Mouse (Mus musculus) stomach, postnatal 0 days (tissue): Measurements from ENCODE around the gene Sulf2. TPM values are rescaled to one million over a fixed set of nuclear protein-coding genes. Genes with fewer than 3 reads are reported as not detected.

Experiments
- ATAC-seq: fragments of 200-750 bp; cut with Nextera tagmentation; 2 replicates; pipeline ENCODE4 v1.8.0; 2017; ENCODE audit not compliant: low FRiP score, low TSS enrichment
- DNase-seq: peaks from one replicate; pipeline ENCODE4 v3.0.0-alpha.2; 2016; ENCODE audit warnings: low spot score
- H3K27ac ChIP-seq: fragments of 300-500 bp; sonication (generic); replicated peaks from 2 replicates; pipeline ENCODE4 v1.5.1; 2014; ENCODE audit warnings: mild to moderate bottlenecking, control low read depth
- H3K27me3 ChIP-seq: fragments of 300-500 bp; sonication (generic); 2 replicates; pipeline ENCODE4 v1.6.1; 2014; ENCODE audit warnings: low read length; ENCODE audit not compliant: control insufficient read depth, insufficient read depth
- H3K36me3 ChIP-seq: fragments of 300-500 bp; sonication (generic); 2 replicates; pipeline ENCODE4 v1.6.1; 2014; ENCODE audit warnings: low read length, mixed read lengths; ENCODE audit not compliant: control insufficient read depth, insufficient read depth
- H3K4me1 ChIP-seq: fragments of 300-500 bp; sonication (generic); replicated peaks from 2 replicates; pipeline ENCODE4 v1.6.1; 2014; ENCODE audit warnings: antibody characterized with exemption; ENCODE audit not compliant: control insufficient read depth, insufficient read depth
- H3K4me2 ChIP-seq: fragments of 300-500 bp; sonication (generic); replicated peaks from 2 replicates; pipeline ENCODE4 v1.6.1; 2014; ENCODE audit warnings: low read depth, mild to moderate bottlenecking, control low read depth, moderate library complexity
- H3K4me3 ChIP-seq: fragments of 300-500 bp; sonication (generic); 2 replicates; pipeline ENCODE4 v1.5.1; 2014; ENCODE audit warnings: low read depth, low read length, control low read depth
- H3K9ac ChIP-seq: fragments of 300-500 bp; sonication (generic); 2 replicates; pipeline ENCODE4 v1.6.1; 2014; ENCODE audit warnings: mild to moderate bottlenecking, low read length, control low read depth, mixed read lengths
- H3K9me3 ChIP-seq: fragments of 300-500 bp; sonication (generic); 2 replicates; pipeline ENCODE4 v1.6.1; 2016; ENCODE audit warnings: low read length; ENCODE audit not compliant: control insufficient read depth
- CTCF ChIP-seq: IDR thresholded peaks from 2 replicates; pipeline ENCODE4 v1.5.1; 2016; ENCODE audit warnings: antibody characterized with exemption, low read depth, mild to moderate bottlenecking, moderate library complexity
- EP300 ChIP-seq: optimal IDR thresholded peaks from 2 replicates; pipeline ENCODE3; 2016; ENCODE audit warnings: antibody characterized with exemption
- WGBS: fragments of 180-500 bp; shearing (Covaris S2); extraction: QIAGEN DNeasy Blood & Tissue Kit; methylation state at CpG from one replicate; pipeline ENCODE4 v1.1.7; 2014; 5-methylcytosine and 5-hydroxymethylcytosine counted together
- polyA plus RNA-seq: library from polyadenylated mRNA; unstranded; fragments of >200 nt; fragmentation: Nextera tagmentation; extraction: Ambion mirVana; gene quantifications from 2 replicates; pipeline ENCODE4 v1.2.1, GENCODE M21; 2015

The Sulf2 gene
- polyA plus RNA-seq, 1 experiment from 2014 or later: 49.1 TPM

- H3K9ac ChIP-seq: no peak overlapping the region
- TF ChIP-seq CTCF (no peak), EP300 (no peak)
- H3K27me3 ChIP-seq: no peaks in the 10 kb centered on the region
- no peak for DNase-seq
- H3K4me3 ChIP-seq: no peak overlapping the region
- ATAC-seq: no peak
- H3K4me2 ChIP-seq: no peak overlapping the region
- no peaks in the 10 kb centered on the region for H3K36me3 ChIP-seq
- H3K4me1 ChIP-seq: peaks cover 22% of the 10 kb centered on the region
- no peak overlapping the region for H3K27ac ChIP-seq
- 86% methylated on average over 5 of the region's 5 CpGs for WGBS
- no peaks in the 10 kb centered on the region for H3K9me3 ChIP-seq
Measured at GRCm38 (mm10) chr2:166150584-166150983, 4.9 kb downstream of the Sulf2 start.

- no peak for DNase-seq
- no peak overlapping the region for H3K4me2 ChIP-seq
- peaks cover 22% of the 10 kb centered on the region for H3K4me1 ChIP-seq
- no peaks in the 10 kb centered on the region for H3K36me3 ChIP-seq
- H3K27ac ChIP-seq: peak overlapping the region; percentile 83
- no peak overlapping the region for H3K4me3 ChIP-seq
- ATAC-seq: no peak
- H3K9ac ChIP-seq: no peak overlapping the region
- TF ChIP-seq CTCF (no peak), EP300 (no peak)
- no peaks in the 10 kb centered on the region for H3K9me3 ChIP-seq
- H3K27me3 ChIP-seq: no peaks in the 10 kb centered on the region
- WGBS: 60% methylated on average over 7 of the region's 8 CpGs
Measured at GRCm38 (mm10) chr2:166149482-166149881, 6.0 kb downstream of the Sulf2 start.

- H3K4me2 ChIP-seq: peak overlapping the region; percentile 17; the same call in 1 of the 2 replicates
- H3K4me3 ChIP-seq: no peak overlapping the region
- DNase-seq (no peak), ATAC-seq (no peak)
- TF ChIP-seq CTCF: no peak
- TF ChIP-seq EP300: no peak
- no peaks in the 10 kb centered on the region for H3K36me3 ChIP-seq
- H3K9me3 ChIP-seq: no peaks in the 10 kb centered on the region
- H3K4me1 ChIP-seq: peaks cover 22% of the 10 kb centered on the region
- no peaks in the 10 kb centered on the region for H3K27me3 ChIP-seq
- peak overlapping the region; percentile 83 for H3K27ac ChIP-seq
- WGBS: 15% methylated on average over 13 of the region's 13 CpGs
- H3K9ac ChIP-seq: peak overlapping the region; percentile 35; the same call in 1 of the 2 replicates
Measured at GRCm38 (mm10) chr2:166148672-166149332, 6.7 kb downstream of the Sulf2 start.

- Histone ChIP-seq H3K4me3 (no peak overlapping the region), H3K9ac (no peak overlapping the region), H3K36me3 (no peaks in the 10 kb centered on the region), H3K9me3 (no peaks in the 10 kb centered on the region), H3K27me3 (no peaks in the 10 kb centered on the region), H3K4me2 (0 out of 2 replicates have a peak overlapping the region, but pooled peaks have one; percentile 9), H3K4me1 (peaks cover 24% of the 10 kb centered on the region), H3K27ac (peak overlapping the region; percentile 83)
- peak; percentile 72 for DNase-seq
- WGBS: 43% methylated on average over 10 of the region's 10 CpGs
- no peak for TF ChIP-seq EP300
- no peak for ATAC-seq
Measured at GRCm38 (mm10) chr2:166147930-166148651, 7.4 kb downstream of the Sulf2 start.

GRCm38 (mm10) chr2:166146446-166146845, 9.0 kb downstream of the Sulf2 start:
- 84% methylated on average over 7 of the region's 7 CpGs for WGBS

GRCm38 (mm10) chr2:166145031-166145430, 10.4 kb downstream of the Sulf2 start:
- no peak overlapping the region for H3K9ac ChIP-seq
- 88% methylated on average over 8 of the region's 8 CpGs for WGBS
- H3K27ac ChIP-seq: no peak overlapping the region
- no peaks in the 10 kb centered on the region for H3K9me3 ChIP-seq
- TF ChIP-seq EP300: no peak
- TF ChIP-seq CTCF: no peak
- DNase-seq (no peak), ATAC-seq (no peak)
- no peaks in the 10 kb centered on the region for H3K36me3 ChIP-seq
- H3K4me2 ChIP-seq: no peak overlapping the region
- H3K4me1 ChIP-seq: peaks cover 26% of the 10 kb centered on the region; the same call in 1 of the 2 replicates
- no peak overlapping the region for H3K4me3 ChIP-seq
- H3K27me3 ChIP-seq: no peaks in the 10 kb centered on the region

More at GRCm38 (mm10) chr2:166146446-166146845, 9.0 kb downstream of the Sulf2 start:
- ATAC-seq (no peak), DNase-seq (no peak)
- TF ChIP-seq CTCF (no peak), EP300 (no peak)
- Histone ChIP-seq H3K4me3 (no peak overlapping the region), H3K27me3 (no peaks in the 10 kb centered on the region), H3K4me2 (no peak overlapping the region), H3K36me3 (no peaks in the 10 kb centered on the region), H3K9ac (no peak overlapping the region), H3K4me1 (peaks cover 24% of the 10 kb centered on the region; the same call in 1 of the 2 replicates), H3K9me3 (no peaks in the 10 kb centered on the region), H3K27ac (no peak overlapping the region)
